Mouse (Mus musculus) kidney, postnatal 0 days (tissue): ENCODE results near the gene 4933428G20Rik. TPM values are rescaled to one million over a fixed set of nuclear protein-coding genes. Genes with fewer than 3 reads are reported as not detected.

Experiments used
- ATAC-seq: fragments of 200-750 bp; cut with Nextera tagmentation; replicated peaks from 2 replicates; pipeline ENCODE4 v1.8.0; 2017; ENCODE audit warnings: low read depth, moderate number of reproducible peaks, moderate TSS enrichment, moderate library complexity; ENCODE audit not compliant: low FRiP score
- DNase-seq: peaks from one replicate; pipeline ENCODE4 v3.0.0-alpha.2; 2016; ENCODE audit warnings: low spot score
- H3K27ac ChIP-seq: fragments of 300-500 bp; sonication (generic); 2 replicates; pipeline ENCODE4 v1.5.1; 2014; ENCODE audit warnings: mild to moderate bottlenecking
- H3K27me3 ChIP-seq: fragments of 300-500 bp; sonication (generic); 2 replicates; pipeline ENCODE4 v1.6.1; 2014; ENCODE audit warnings: low read length, mixed read lengths; ENCODE audit not compliant: insufficient read depth
- H3K36me3 ChIP-seq: fragments of 300-500 bp; sonication (generic); 2 replicates; pipeline ENCODE4 v1.6.1; 2014; ENCODE audit warnings: low read length, mixed read lengths; ENCODE audit not compliant: insufficient read depth
- H3K4me1 ChIP-seq: fragments of 300-500 bp; sonication (generic); replicated peaks from 2 replicates; pipeline ENCODE4 v1.6.1; 2014; ENCODE audit warnings: antibody characterized with exemption, low read length, mixed read lengths; ENCODE audit not compliant: insufficient read depth
- H3K4me2 ChIP-seq: fragments of 300-500 bp; sonication (generic); 2 replicates; pipeline ENCODE4 v1.6.1; 2014; ENCODE audit warnings: mild to moderate bottlenecking, low read length, moderate library complexity, mixed read lengths
- H3K4me3 ChIP-seq: fragments of 300-500 bp; sonication (generic); replicated peaks from 2 replicates; pipeline ENCODE4 v1.5.1; 2014; ENCODE audit warnings: low read depth, low read length
- H3K9ac ChIP-seq: fragments of 300-500 bp; sonication (generic); 2 replicates; pipeline ENCODE4 v1.6.1; 2014; ENCODE audit warnings: low read depth, low read length
- H3K9me3 ChIP-seq: fragments of 300-500 bp; sonication (generic); replicated peaks from 2 replicates; pipeline ENCODE4 v1.6.1; 2016; ENCODE audit warnings: low read length, inconsistent platforms, mixed read lengths
- CTCF ChIP-seq: IDR thresholded peaks from 2 replicates; pipeline ENCODE4 v1.5.1; 2016; ENCODE audit warnings: antibody characterized with exemption, low read depth, mild to moderate bottlenecking, moderate library complexity
- WGBS: fragments of 180-500 bp; shearing (Covaris S2); extraction: QIAGEN DNeasy Blood & Tissue Kit; methylation state at CpG from one replicate; pipeline ENCODE4 v1.1.7; 2014; 5-methylcytosine and 5-hydroxymethylcytosine counted together
- polyA plus RNA-seq: library from polyadenylated mRNA; unstranded; fragments of >200 nt; fragmentation: Nextera tagmentation; extraction: Ambion mirVana; gene quantifications from 2 replicates; pipeline ENCODE4 v1.2.1, GENCODE M21; 2015

The 4933428G20Rik gene
- polyA plus RNA-seq, 1 experiment from 2014 or later = 0.08 TPM

- Histone ChIP-seq H3K4me1 (peaks cover 15% of the 10 kb centered on the region), H3K9me3 (no peaks in the 10 kb centered on the region), H3K27me3 (peaks cover 16% of the 10 kb centered on the region), H3K9ac (no peak overlapping the region), H3K4me3 (no peak overlapping the region), H3K27ac (no peak overlapping the region), H3K36me3 (no peaks in the 10 kb centered on the region), H3K4me2 (no peak overlapping the region)
- TF ChIP-seq CTCF = no peak
- WGBS = 77% methylated on average over 18 of the region's 18 CpGs
- ATAC-seq = no peak
- no peak for DNase-seq
Observed at GRCm38 (mm10) chr11:97528282-97528808, 28.2 kb upstream of the 4933428G20Rik start.

- WGBS = 92% methylated on average over 6 of the region's 6 CpGs
- H3K4me1 ChIP-seq = peaks cover 13% of the 10 kb centered on the region
- no peaks in the 10 kb centered on the region for H3K36me3 ChIP-seq
- no peaks in the 10 kb centered on the region for H3K27me3 ChIP-seq
- ATAC-seq = no peak
- TF ChIP-seq CTCF = no peak
- H3K9me3 ChIP-seq = no peaks in the 10 kb centered on the region
- H3K9ac ChIP-seq = no peak overlapping the region
- H3K27ac ChIP-seq = no peak overlapping the region
- no peak for DNase-seq
- no peak overlapping the region for H3K4me2 ChIP-seq
- no peak overlapping the region for H3K4me3 ChIP-seq
Observed at GRCm38 (mm10) chr11:97525313-97525712, 25.2 kb upstream of the 4933428G20Rik start.

GRCm38 (mm10) chr11:97524306-97524705, 24.2 kb upstream of the 4933428G20Rik start:
- Histone ChIP-seq H3K27ac (0 out of 2 replicates have a peak overlapping the region, but pooled peaks have one; percentile 1), H3K4me2 (no peak overlapping the region), H3K4me1 (peaks cover 13% of the 10 kb centered on the region), H3K4me3 (no peak overlapping the region), H3K9ac (no peak overlapping the region), H3K36me3 (no peaks in the 10 kb centered on the region), H3K9me3 (no peaks in the 10 kb centered on the region), H3K27me3 (no peaks in the 10 kb centered on the region)
- no peak for TF ChIP-seq CTCF
- 35% methylated on average over 9 of the region's 9 CpGs for whole genome bisulfite sequencing
- no peak for ATAC-seq
- DNase-seq = no peak

GRCm38 (mm10) chr11:97523827-97524261, 23.7 kb upstream of the 4933428G20Rik start:
- no peak for TF ChIP-seq CTCF
- 0% methylated on average over 1 of the region's 1 CpGs for WGBS
- peaks cover 13% of the 10 kb centered on the region for H3K4me1 ChIP-seq
- H3K9ac ChIP-seq = no peak overlapping the region
- no peaks in the 10 kb centered on the region for H3K9me3 ChIP-seq
- peak; percentile 65 for ATAC-seq
- peak overlapping the region; percentile 1; the same call in 1 of the 2 replicates for H3K27ac ChIP-seq
- no peak overlapping the region for H3K4me3 ChIP-seq
- DNase-seq = peak; percentile 67
- H3K4me2 ChIP-seq = no peak overlapping the region
- H3K27me3 ChIP-seq = no peaks in the 10 kb centered on the region
- H3K36me3 ChIP-seq = no peaks in the 10 kb centered on the region

GRCm38 (mm10) chr11:97523107-97523506, 23.0 kb upstream of the 4933428G20Rik start:
- TF ChIP-seq CTCF = no peak
- Histone ChIP-seq H3K27ac (no peak overlapping the region), H3K4me1 (peaks cover 13% of the 10 kb centered on the region), H3K9me3 (no peaks in the 10 kb centered on the region), H3K4me3 (no peak overlapping the region), H3K9ac (no peak overlapping the region), H3K27me3 (no peaks in the 10 kb centered on the region), H3K36me3 (no peaks in the 10 kb centered on the region), H3K4me2 (no peak overlapping the region)
- 78% methylated on average over 14 of the region's 14 CpGs for WGBS
- ATAC-seq (no peak), DNase-seq (no peak)

GRCm38 (mm10) chr11:97521741-97522474, 21.8 kb upstream of the 4933428G20Rik start:
- no peak overlapping the region for H3K9ac ChIP-seq
- no peaks in the 10 kb centered on the region for H3K9me3 ChIP-seq
- no peak for ATAC-seq
- H3K4me3 ChIP-seq = no peak overlapping the region
- H3K36me3 ChIP-seq = no peaks in the 10 kb centered on the region
- TF ChIP-seq CTCF = no peak
- H3K4me2 ChIP-seq = peak overlapping the region; percentile 33; the same call in 1 of the 2 replicates
- no peak overlapping the region for H3K27ac ChIP-seq
- 69% methylated on average over 29 of the region's 29 CpGs for WGBS
- H3K4me1 ChIP-seq = peaks cover 13% of the 10 kb centered on the region
- DNase-seq = no peak
- no peaks in the 10 kb centered on the region for H3K27me3 ChIP-seq
